Comparison of ENCODE assay signal across 21 mouse cellular contexts in genomic region chr14:22960166-22960565, GRCm38 (mm10).
DNase-seq lines count a peak whose midpoint lies in the region; ATAC-seq and TF ChIP-seq lines count a peak whose summit lies in the region.
"Had no signal": no experiment of that assay in that cellular context is flagged by ENCODE, and none has a peak within 500 bp of the region (broad histone marks: within the 10 kb centered on the region; RNA-seq: fewer than 3 reads in every experiment).

No protein-coding gene starts in this region.

- no peak overlapping the region for H3K4me3 ChIP-seq in heart, embryonic 10.5 days
- H3K4me3 ChIP-seq in MEL (ENCODE audit: control insufficient read depth in 1 of 2, insufficient read depth in 1 of 2, low read depth in 2 of 2, low read length in 2 of 2) = no peak overlapping the region
- H3K4me3 ChIP-seq in midbrain, embryonic 13.5 days (replicated peaks) = no peak overlapping the region
- H3K4me3 ChIP-seq: embryonic facial prominence, embryonic 12.5 days; erythroblast, embryonic 14.5 days; forebrain, embryonic 13.5 days; hindbrain, embryonic 12.5 days; midbrain, embryonic 12.5 days had no signal

- H3K27ac ChIP-seq in heart, embryonic 10.5 days = no peak overlapping the region
- H3K27ac ChIP-seq in MEL (ENCODE audit: control insufficient read depth, low read depth, low read length) = no peak overlapping the region
- no peak overlapping the region for H3K27ac ChIP-seq in midbrain, embryonic 13.5 days
- H3K27ac ChIP-seq: embryonic facial prominence, embryonic 12.5 days; forebrain, embryonic 13.5 days; hindbrain, embryonic 12.5 days; midbrain, embryonic 12.5 days had no signal

- no peak for TF ChIP-seq CTCF in MEL (IDR thresholded peaks at IDR 0.05 in 2 of 3, conservative IDR thresholded peaks at IDR 0.05 in 1 of 3; ENCODE audit: control insufficient read depth in 1 of 3, insufficient read depth in 1 of 3, low read depth in 2 of 3, low read length in 3 of 3, poor library complexity in 1 of 3, severe bottlenecking in 1 of 3)

- no peak for TF ChIP-seq EP300 in MEL (IDR thresholded peaks at IDR 0.05; ENCODE audit: low read depth in 1 of 2, low read length in 2 of 2)

- no peak for TF ChIP-seq POLR2A in MEL (IDR thresholded peaks at IDR 0.05; ENCODE audit: control insufficient read depth in 1 of 2, insufficient read depth in 1 of 2, low read depth in 1 of 2, low read length in 2 of 2, poor library complexity in 1 of 2)

- no peaks in the 10 kb centered on the region for H3K27me3 ChIP-seq in heart, embryonic 10.5 days (ENCODE audit: insufficient read depth, poor library complexity, severe bottlenecking)
- no peaks in the 10 kb centered on the region for H3K27me3 ChIP-seq in MEL (ENCODE audit: control insufficient read depth in 1 of 2, insufficient read depth in 2 of 2, low read length in 2 of 2)
- H3K27me3 ChIP-seq in midbrain, embryonic 13.5 days = no peaks in the 10 kb centered on the region
- H3K27me3 ChIP-seq: embryonic facial prominence, embryonic 12.5 days; forebrain, embryonic 13.5 days; hindbrain, embryonic 12.5 days; midbrain, embryonic 12.5 days had no signal

- intact Hi-C loops in gastrocnemius, postnatal 14 days (cut with DNase I; ENCODE audit: low total_unique reads) = no loop called here
- intact Hi-C loops in heart, postnatal 10 days (cut with DNase I) = no loop called here

- H3K36me3 ChIP-seq in heart, embryonic 10.5 days = no peaks in the 10 kb centered on the region
- no peaks in the 10 kb centered on the region for H3K36me3 ChIP-seq in MEL (ENCODE audit: control insufficient read depth in 1 of 2, insufficient read depth in 2 of 2, low read length in 2 of 2)
- H3K36me3 ChIP-seq in midbrain, embryonic 13.5 days = no peaks in the 10 kb centered on the region
- H3K36me3 ChIP-seq: embryonic facial prominence, embryonic 12.5 days; hindbrain, embryonic 12.5 days; midbrain, embryonic 12.5 days had no signal

- H3K9me3 ChIP-seq in heart, embryonic 10.5 days = no peaks in the 10 kb centered on the region
- no peaks in the 10 kb centered on the region for H3K9me3 ChIP-seq in MEL (replicated peaks; ENCODE audit: insufficient read depth, low read length)
- no peaks in the 10 kb centered on the region for H3K9me3 ChIP-seq in midbrain, embryonic 13.5 days
- H3K9me3 ChIP-seq: embryonic facial prominence, embryonic 12.5 days; forebrain, embryonic 13.5 days; hindbrain, embryonic 12.5 days; midbrain, embryonic 12.5 days had no signal

- 71% methylated on average over 1 of the region's 1 CpGs for WGBS in heart, embryonic 10.5 days
- WGBS in midbrain, embryonic 13.5 days = 100% methylated on average over 1 of the region's 1 CpGs

- ATAC-seq in midbrain, embryonic 13.5 days = no peak
- ATAC-seq: forebrain, embryonic 13.5 days; intestine, postnatal 0 days had no signal

- H3K79me2 ChIP-seq in MEL (ENCODE audit: control insufficient read depth, insufficient read depth, low read length, poor library complexity) = no peaks in the 10 kb centered on the region

- peak; percentile 39 for DNase-seq in gastrocnemius, adult 18-20 months (ENCODE audit: low spot score)
- DNase-seq in gastrocnemius, postnatal 14 days = no peak
- peak; percentile 58 to 67 for DNase-seq in heart, adult 9 months (ENCODE audit: low spot score in 2 of 2)
- no peak for DNase-seq in heart, embryonic 10.5 days (ENCODE audit: low spot score)
- no peak for DNase-seq in MEL (ENCODE audit: low read depth, low spot score)
- peak; percentile 12 to 15 for DNase-seq in heart, postnatal 10 days
- no peak for DNase-seq in embryo, embryonic 11 days
- DNase-seq: cerebellum, adult 11 months; cerebellum, adult 9-11 months; kidney, postnatal 25 days; layer of hippocampus, postnatal 36 days; lung, embryonic 14.5 days; right cerebral cortex, postnatal 14 days had no signal

- no peak overlapping the region for H3K4me2 ChIP-seq in midbrain, embryonic 13.5 days (replicated peaks)
- H3K4me2 ChIP-seq: embryonic facial prominence, embryonic 12.5 days; forebrain, embryonic 13.5 days; hindbrain, embryonic 12.5 days; liver, embryonic 11.5 days; lung, embryonic 14.5 days; midbrain, embryonic 12.5 days had no signal

- H3K9ac ChIP-seq in MEL (ENCODE audit: control insufficient read depth, low read depth, low read length, poor library complexity, severe bottlenecking) = no peak overlapping the region
- H3K9ac ChIP-seq in midbrain, embryonic 13.5 days (replicated peaks) = no peak overlapping the region
- H3K9ac ChIP-seq: embryonic facial prominence, embryonic 12.5 days; forebrain, embryonic 13.5 days; hindbrain, embryonic 12.5 days; lung, embryonic 14.5 days; midbrain, embryonic 12.5 days had no signal

- no peaks in the 10 kb centered on the region for H3K4me1 ChIP-seq in heart, embryonic 10.5 days
- no peaks in the 10 kb centered on the region for H3K4me1 ChIP-seq in MEL (ENCODE audit: control insufficient read depth in 1 of 2, insufficient read depth in 2 of 2, low read length in 2 of 2)
- H3K4me1 ChIP-seq in midbrain, embryonic 13.5 days (replicated peaks) = no peaks in the 10 kb centered on the region
- H3K4me1 ChIP-seq: embryonic facial prominence, embryonic 12.5 days; hindbrain, embryonic 12.5 days had no signal

- no peak for TF ChIP-seq RAD21 in MEL (IDR thresholded peaks at IDR 0.05; ENCODE audit: low read depth, low read length)

TF ChIP-seq in MEL, 35 proteins besides CTCF, POLR2A, EP300 and RAD21:
- TF ChIP-seq ZNF384 (IDR thresholded peaks at IDR 0.05; ENCODE audit: low read depth, low read length) = 0 out of 2 replicates have a peak, but pooled peaks have one; percentile 36
- no peak for TF ChIP-seq CHD1 (IDR thresholded peaks at IDR 0.05; ENCODE audit: low read depth, low read length)

Comparison
In these comparisons a context has a peak if more than half of its experiments do, and no peak if none do; other contexts are left out.
1. DNase-seq: peak in gastrocnemius, adult 18-20 months (single experiment), heart, adult 9 months (2 of 2) and heart, postnatal 10 days (2 of 2); none in gastrocnemius, postnatal 14 days (single experiment), heart, embryonic 10.5 days (single experiment), MEL (single experiment) and embryo, embryonic 11 days (single experiment).